Mouse (Mus musculus): Measurements from ENCODE around the gene Serpinc1.

GRCm38 (mm10) chr1:160931320-160931719 lies 47.1 kb upstream of the Serpinc1 start:
- no peak for TF ChIP-seq CTCF (IDR thresholded peaks at IDR 0.05; ENCODE audit: low read depth, low read length)
- no peak for TF ChIP-seq POLR2A (IDR thresholded peaks at IDR 0.05; ENCODE audit: insufficient read depth, low read length)

Measured in ES-Bruce4 (cell line).